8 mouse cellular contexts compared by ENCODE assay signal in the genomic region with DNA sequence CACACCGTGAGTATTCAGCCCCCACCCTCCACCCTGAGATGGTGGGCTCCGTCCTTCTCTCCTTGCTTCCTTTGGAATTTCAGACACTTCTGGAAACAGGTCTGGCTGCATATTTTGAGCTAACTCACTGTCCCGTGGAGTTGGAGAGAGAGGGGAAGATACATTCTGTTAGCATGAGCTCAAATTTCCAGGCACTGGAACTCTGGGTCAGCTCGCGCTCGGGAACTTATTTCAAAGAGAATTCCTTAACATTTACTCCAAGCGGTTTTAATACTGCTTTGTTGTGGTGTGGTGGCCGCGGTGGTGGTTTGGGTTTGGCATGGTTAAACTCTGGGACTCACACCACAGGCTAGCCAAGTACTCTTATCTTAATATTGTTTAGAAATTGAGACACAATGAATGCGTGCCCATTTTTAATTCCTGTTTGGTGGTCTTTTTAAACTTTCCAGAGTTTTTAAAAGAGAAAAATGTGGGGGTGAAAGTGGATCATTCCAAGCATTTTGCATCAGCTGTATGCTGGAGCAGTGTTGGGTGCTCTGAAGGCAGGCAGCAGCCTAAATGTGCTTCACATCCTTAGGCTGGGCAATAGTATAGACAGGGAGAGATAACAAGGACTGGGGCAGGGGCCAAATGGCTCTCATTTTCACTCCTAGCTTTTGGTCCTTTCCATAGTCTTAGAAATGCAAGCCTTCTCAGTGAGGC.
A peak's percentile ranks its signal among the peaks of the same experiment; 100 is the strongest.
DNase-seq lines count a peak whose midpoint lies in the region; ATAC-seq and TF ChIP-seq lines count a peak whose summit lies in the region.

No protein-coding gene starts in this region.

- DNase-seq in left cerebral cortex, adult 2 months (ENCODE audit: extremely low spot score in 1 of 2, low spot score in 2 of 2) = no peak
- no peak for DNase-seq in left cerebral cortex, postnatal 4 days
- DNase-seq in limb, embryonic 10.5 days (ENCODE audit: low spot score) = no peak
- DNase-seq in thymus, postnatal 0 days (ENCODE audit: low spot score) = no peak
- DNase-seq in right cerebral cortex, adult 18-20 months = no peak

- TF ChIP-seq CTCF in left cerebral cortex, adult 2 months (IDR thresholded peaks at IDR 0.05) = no peak

- H3K27ac ChIP-seq in left cerebral cortex, adult 2 months = peak overlapping the region; percentile 67
- 0 out of 2 replicates have a peak overlapping the region, but pooled peaks have one; percentile 46 for H3K27ac ChIP-seq in forebrain, embryonic 12.5 days
- H3K27ac ChIP-seq in limb, embryonic 10.5 days = peak overlapping the region; percentile 94
- no peak overlapping the region for H3K27ac ChIP-seq in neural tube, embryonic 14.5 days (ENCODE audit: low read depth, low read length)

- ATAC-seq in forebrain, embryonic 12.5 days (ENCODE audit: low FRiP score) = no peak
- no peak for ATAC-seq in neural tube, embryonic 14.5 days (ENCODE audit: low read depth)
- ATAC-seq in megakaryocyte, adult 5-6 weeks (ENCODE audit: poor library complexity, severe bottlenecking) = no peak

- H3K9ac ChIP-seq in forebrain, embryonic 12.5 days = peak overlapping the region; percentile 57; the same call in 1 of the 2 replicates
- H3K9ac ChIP-seq in neural tube, embryonic 14.5 days (replicated peaks; ENCODE audit: low read depth, low read length) = no peak overlapping the region; the same call in 1 of the 2 replicates

- peak overlapping the region; percentile 45 for H3K4me3 ChIP-seq in left cerebral cortex, adult 2 months
- peak overlapping the region; percentile 40 for H3K4me3 ChIP-seq in forebrain, embryonic 12.5 days (replicated peaks)
- H3K4me3 ChIP-seq in limb, embryonic 10.5 days = peak overlapping the region; percentile 65
- H3K4me3 ChIP-seq in neural tube, embryonic 14.5 days (ENCODE audit: low read depth, low read length) = peak overlapping the region; percentile 30

- H3K9me3 ChIP-seq in forebrain, embryonic 12.5 days = no peaks in the 10 kb centered on the region
- H3K9me3 ChIP-seq in limb, embryonic 10.5 days (replicated peaks) = no peaks in the 10 kb centered on the region
- H3K9me3 ChIP-seq in neural tube, embryonic 14.5 days (ENCODE audit: control insufficient read depth, low read length) = no peaks in the 10 kb centered on the region

- H3K36me3 ChIP-seq in forebrain, embryonic 12.5 days (replicated peaks) = 0 out of 2 replicates have a peak, but pooled peaks cover 12% of the 10 kb centered on the region
- peaks cover 35% of the 10 kb centered on the region for H3K36me3 ChIP-seq in limb, embryonic 10.5 days
- H3K36me3 ChIP-seq in neural tube, embryonic 14.5 days (ENCODE audit: control insufficient read depth, insufficient read depth, low read length) = no peaks in the 10 kb centered on the region

- intact Hi-C loops in left cerebral cortex, adult 2 months (cut with DNase I) = no loop called here
- intact Hi-C loops in left cerebral cortex, postnatal 4 days (cut with DNase I) = no loop called here

- peaks cover 26% of the 10 kb centered on the region for H3K27me3 ChIP-seq in forebrain, embryonic 12.5 days
- no peaks in the 10 kb centered on the region for H3K27me3 ChIP-seq in limb, embryonic 10.5 days (ENCODE audit: low read depth, poor library complexity, severe bottlenecking)
- H3K27me3 ChIP-seq in neural tube, embryonic 14.5 days (ENCODE audit: control insufficient read depth, insufficient read depth, low read length) = no peaks in the 10 kb centered on the region

- peak overlapping the region; percentile 80 for H3K4me2 ChIP-seq in forebrain, embryonic 12.5 days
- peak overlapping the region; percentile 75 for H3K4me2 ChIP-seq in neural tube, embryonic 14.5 days (ENCODE audit: low read depth, low read length)

- H3K4me1 ChIP-seq in forebrain, embryonic 12.5 days = peaks cover 23% of the 10 kb centered on the region
- H3K4me1 ChIP-seq in limb, embryonic 10.5 days = peaks cover 56% of the 10 kb centered on the region
- H3K4me1 ChIP-seq in neural tube, embryonic 14.5 days (ENCODE audit: control insufficient read depth, insufficient read depth, low read length) = 0 out of 2 replicates have a peak, but pooled peaks cover 4% of the 10 kb centered on the region

- WGBS in forebrain, embryonic 12.5 days = 24% methylated on average over 10 of the region's 10 CpGs
- WGBS in limb, embryonic 10.5 days = 8% methylated on average over 10 of the region's 10 CpGs
- 38% methylated on average over 10 of the region's 10 CpGs for WGBS in neural tube, embryonic 14.5 days
